Comparison of ENCODE assay signal across 9 mouse cellular contexts in genomic region chr10:23815168-23815567, GRCm38 (mm10). TPM values are rescaled to one million over a fixed set of nuclear protein-coding genes. Genes with fewer than 3 reads are reported as not detected.
DNase-seq lines count a peak whose midpoint lies in the region; ATAC-seq and TF ChIP-seq lines count a peak whose summit lies in the region.
"Had no signal": no experiment of that assay in that cellular context is flagged by ENCODE, and none has a peak within 500 bp of the region (broad histone marks: within the 10 kb centered on the region; RNA-seq: fewer than 3 reads in every experiment).

No protein-coding gene starts in this region.

- H3K27me3 ChIP-seq in heart, embryonic 12.5 days (replicated peaks) = no peaks in the 10 kb centered on the region
- H3K27me3 ChIP-seq in forebrain, embryonic 15.5 days = no peaks in the 10 kb centered on the region
- H3K27me3 ChIP-seq in midbrain, postnatal 0 days (ENCODE audit: insufficient read depth, low read length) = no peaks in the 10 kb centered on the region

- 53% methylated on average over 1 of the region's 1 CpGs for WGBS in heart, embryonic 12.5 days
- WGBS in forebrain, embryonic 15.5 days = 36% methylated on average over 1 of the region's 1 CpGs
- 46% methylated on average over 1 of the region's 1 CpGs for WGBS in midbrain, postnatal 0 days

- no peaks in the 10 kb centered on the region for H3K9me3 ChIP-seq in heart, embryonic 12.5 days (replicated peaks)
- H3K9me3 ChIP-seq in forebrain, embryonic 15.5 days = no peaks in the 10 kb centered on the region
- H3K9me3 ChIP-seq in midbrain, postnatal 0 days (ENCODE audit: low read length) = no peaks in the 10 kb centered on the region

- peaks cover 23% of the 10 kb centered on the region for H3K36me3 ChIP-seq in heart, embryonic 12.5 days
- peaks cover 25% of the 10 kb centered on the region for H3K36me3 ChIP-seq in forebrain, embryonic 15.5 days
- H3K36me3 ChIP-seq in midbrain, postnatal 0 days (ENCODE audit: insufficient read depth, low read length) = peaks cover 10% of the 10 kb centered on the region; the same call in 1 of the 2 replicates

- no peak for DNase-seq in heart, adult 11 months
- peak; percentile 57 for DNase-seq in c-Kit-positive CD71-negative TER-119-negative erythroid progenitor cells, embryonic 14.5 days (ENCODE audit: low read depth)
- DNase-seq in induced T-regulatory cell, adult 2 months (ENCODE audit: low read depth) = peak; percentile 73
- DNase-seq in left cerebral cortex, postnatal 14 days (ENCODE audit: low spot score in 2 of 2) = peak; percentile 86 to 91
- peak; percentile 85 for DNase-seq in midbrain, postnatal 0 days (ENCODE audit: low spot score)
- peak; percentile 62 to 88 for DNase-seq in spleen, postnatal 4 days (ENCODE audit: low spot score in 2 of 2)

- no peak overlapping the region for H3K9ac ChIP-seq in heart, embryonic 12.5 days
- no peak overlapping the region for H3K9ac ChIP-seq in forebrain, embryonic 15.5 days (replicated peaks)
- H3K9ac ChIP-seq in midbrain, postnatal 0 days (replicated peaks; ENCODE audit: low read length, poor library complexity, severe bottlenecking) = no peak overlapping the region

- TF ChIP-seq CTCF in midbrain, postnatal 0 days (IDR thresholded peaks at IDR 0.05) = peak; percentile 94

- no peak overlapping the region for H3K27ac ChIP-seq in heart, embryonic 12.5 days (ENCODE audit: poor library complexity, severe bottlenecking)
- no peak overlapping the region for H3K27ac ChIP-seq in forebrain, embryonic 15.5 days (replicated peaks)
- H3K27ac ChIP-seq in midbrain, postnatal 0 days (ENCODE audit: low read depth, low read length) = no peak overlapping the region
- H3K27ac ChIP-seq: macrophage had no signal

- ATAC-seq in heart, embryonic 12.5 days (ENCODE audit: insufficient number of reproducible peaks, low FRiP score) = peak; percentile 25; the same call in 1 of the 2 replicates
- peak; percentile 31; the same call in 1 of the 2 replicates for ATAC-seq in forebrain, embryonic 15.5 days (replicated peaks)
- peak; percentile 35; the same call in 1 of the 2 replicates for ATAC-seq in midbrain, postnatal 0 days (ENCODE audit: low FRiP score)

- no peak overlapping the region for H3K4me2 ChIP-seq in heart, embryonic 12.5 days
- H3K4me2 ChIP-seq in forebrain, embryonic 15.5 days (replicated peaks) = no peak overlapping the region
- no peak overlapping the region for H3K4me2 ChIP-seq in midbrain, postnatal 0 days (ENCODE audit: low read depth, low read length, poor library complexity, severe bottlenecking)

- intact Hi-C loops in left cerebral cortex, postnatal 14 days (cut with DNase I) = loop anchor here (2.0 to 10.0 kb wide), 3 partner anchors 170 to 490 kb away; partner anchors contain the start of gene Taar6

- H3K4me1 ChIP-seq in heart, embryonic 12.5 days (replicated peaks) = 0 out of 2 replicates have a peak, but pooled peaks cover 3% of the 10 kb centered on the region
- no peaks in the 10 kb centered on the region; the same call in 1 of the 2 replicates for H3K4me1 ChIP-seq in forebrain, embryonic 15.5 days
- no peaks in the 10 kb centered on the region for H3K4me1 ChIP-seq in midbrain, postnatal 0 days (ENCODE audit: insufficient read depth, low read length)

- no peak overlapping the region for H3K4me3 ChIP-seq in heart, embryonic 12.5 days
- no peak overlapping the region for H3K4me3 ChIP-seq in forebrain, embryonic 15.5 days
- H3K4me3 ChIP-seq in midbrain, postnatal 0 days (ENCODE audit: low read depth, low read length) = no peak overlapping the region

RNA-seq across cellular contexts. Expression of gene Slc18b1, which starts 18.4 kb away (rescaled TPM):
- 6.6 and 9.5 TPM in 2 replicates for polyA plus RNA-seq in heart, embryonic 12.5 days (2016; fragmentation: Nextera tagmentation; extraction: Ambion mirVana)
- polyA plus RNA-seq in forebrain, embryonic 15.5 days (2015; fragmentation: Nextera tagmentation; extraction: Ambion mirVana) = 15.8 and 16.5 TPM in 2 replicates
- total RNA-seq in left cerebral cortex, postnatal 14 days (2021) = 10 to 100 TPM; 18.3 to 23.3 TPM
- 12.7 and 13.7 TPM in 2 replicates for total RNA-seq in midbrain, postnatal 0 days (2014; rRNA removed)
- 12.4 TPM in 2 replicates for polyA plus RNA-seq in midbrain, postnatal 0 days (2015; fragmentation: Nextera tagmentation; extraction: Ambion mirVana)

RNA-seq across cellular contexts. Expression of gene Rps12, which starts 28.1 kb away (rescaled TPM):
- polyA plus RNA-seq in heart, embryonic 12.5 days (2016; fragmentation: Nextera tagmentation; extraction: Ambion mirVana) = 97.0 and 101 TPM in 2 replicates
- 113 and 122 TPM in 2 replicates for polyA plus RNA-seq in forebrain, embryonic 15.5 days (2015; fragmentation: Nextera tagmentation; extraction: Ambion mirVana)
- 100 to 1,000 TPM; 222 to 226 TPM for total RNA-seq in left cerebral cortex, postnatal 14 days (2021)
- total RNA-seq in midbrain, postnatal 0 days (2014; rRNA removed) = 1,859 and 2,007 TPM in 2 replicates
- polyA plus RNA-seq in midbrain, postnatal 0 days (2015; fragmentation: Nextera tagmentation; extraction: Ambion mirVana) = 108 and 142 TPM in 2 replicates

RNA-seq across cellular contexts. Expression of gene Vnn3, which starts 36.1 kb away (rescaled TPM):
- not detected in 2 replicates for polyA plus RNA-seq in heart, embryonic 12.5 days (2016; fragmentation: Nextera tagmentation; extraction: Ambion mirVana)
- 0.10 TPM in 1 of 2 replicates, not detected in the other for polyA plus RNA-seq in forebrain, embryonic 15.5 days (2015; fragmentation: Nextera tagmentation; extraction: Ambion mirVana)
- total RNA-seq in left cerebral cortex, postnatal 14 days (2021) = under 1 TPM in 1 of 2 experiments, not detected in 1; 0.19 TPM
- total RNA-seq in midbrain, postnatal 0 days (2014; rRNA removed) = not detected in 2 replicates
- polyA plus RNA-seq in midbrain, postnatal 0 days (2015; fragmentation: Nextera tagmentation; extraction: Ambion mirVana) = 0.09 TPM in 1 of 2 replicates, not detected in the other
